Mouse (Mus musculus) midbrain, postnatal 0 days (tissue): Measurements from ENCODE around the gene Sergef. TPM values are rescaled to one million over a fixed set of nuclear protein-coding genes. Genes with fewer than 3 reads are reported as not detected.
A peak's percentile ranks its signal among the peaks of the same experiment; 100 is the strongest.

ENCODE experiments used
- ATAC-seq: fragments of 200-750 bp; cut with Nextera tagmentation; 2 replicates; pipeline ENCODE4 v1.8.0; 2017; ENCODE audit warnings: moderate number of reproducible peaks, mild to moderate bottlenecking, moderate TSS enrichment, moderate library complexity; ENCODE audit not compliant: low FRiP score
- DNase-seq: peaks from one replicate; pipeline ENCODE4 v3.0.0-alpha.2; 2015; ENCODE audit warnings: low spot score
- H3K27ac ChIP-seq: fragments of 300-500 bp; sonication (generic); 2 replicates; pipeline ENCODE4 v1.5.1; 2014; ENCODE audit warnings: low read depth, mild to moderate bottlenecking, low read length, mixed read lengths
- H3K27me3 ChIP-seq: fragments of 300-500 bp; sonication (generic); 2 replicates; pipeline ENCODE4 v1.6.1; 2014; ENCODE audit warnings: low read length, control low read depth, mixed read lengths; ENCODE audit not compliant: insufficient read depth
- H3K36me3 ChIP-seq: fragments of 300-500 bp; sonication (generic); 2 replicates; pipeline ENCODE4 v1.6.1; 2014; ENCODE audit warnings: low read length, control low read depth, mixed read lengths; ENCODE audit not compliant: insufficient read depth
- H3K4me1 ChIP-seq: fragments of 300-500 bp; sonication (generic); 2 replicates; pipeline ENCODE4 v1.6.1; 2014; ENCODE audit warnings: mild to moderate bottlenecking, control low read depth, antibody characterized with exemption, low read length, mixed read lengths; ENCODE audit not compliant: insufficient read depth
- H3K4me2 ChIP-seq: fragments of 300-500 bp; sonication (generic); 2 replicates; pipeline ENCODE4 v1.6.1; 2014; ENCODE audit warnings: low read depth, mild to moderate bottlenecking, low read length, mixed read lengths; ENCODE audit not compliant: poor library complexity, severe bottlenecking
- H3K4me3 ChIP-seq: fragments of 300-500 bp; sonication (generic); 2 replicates; pipeline ENCODE4 v1.5.1; 2014; ENCODE audit warnings: low read depth, mild to moderate bottlenecking, low read length, moderate library complexity
- H3K9ac ChIP-seq: fragments of 300-500 bp; sonication (generic); replicated peaks from 2 replicates; pipeline ENCODE4 v1.6.1; 2014; ENCODE audit warnings: mild to moderate bottlenecking, low read length, moderate library complexity, mixed read lengths; ENCODE audit not compliant: poor library complexity, severe bottlenecking
- H3K9me3 ChIP-seq: fragments of 300-500 bp; sonication (generic); 2 replicates; pipeline ENCODE4 v1.6.1; 2016; ENCODE audit warnings: low read length, control low read depth
- CTCF ChIP-seq: IDR thresholded peaks from 2 replicates; pipeline ENCODE4 v1.5.1; 2016; ENCODE audit warnings: antibody characterized with exemption, mild to moderate bottlenecking
- WGBS: fragments of 180-500 bp; shearing (Covaris S2); extraction: QIAGEN DNeasy Blood & Tissue Kit; methylation state at CpG from one replicate; pipeline ENCODE4 v1.1.7; 2014; 5-methylcytosine and 5-hydroxymethylcytosine counted together
- polyA plus RNA-seq: library from polyadenylated mRNA; unstranded; fragments of >200 nt; fragmentation: Nextera tagmentation; extraction: Ambion mirVana; gene quantifications from 2 replicates; pipeline ENCODE4 v1.2.1, GENCODE M21; 2015
- total RNA-seq: library from RNA; depleted of rRNA; stranded (reverse); fragments of >200 nt; gene quantifications from 2 replicates; pipeline ENCODE4 v1.2.3, GENCODE M21; 2014

Gene Sergef
- total and polyA plus RNA-seq, 2 experiments from 2014 or later, result 47.5 to 50.9 TPM

- Histone ChIP-seq H3K27me3 (no peaks in the 10 kb centered on the region), H3K4me1 (no peaks in the 10 kb centered on the region), H3K4me3 (no peak overlapping the region), H3K9me3 (no peaks in the 10 kb centered on the region), H3K9ac (no peak overlapping the region), H3K36me3 (peaks cover 8% of the 10 kb centered on the region), H3K4me2 (no peak overlapping the region), H3K27ac (no peak overlapping the region)
- no peak for TF ChIP-seq CTCF
- ATAC-seq (no peak), DNase-seq (no peak)
- WGBS, result 89% methylated on average over 7 of the region's 7 CpGs
Observed at GRCm38 (mm10) chr7:46591546-46591945, 48.1 kb downstream of the Sergef start.

DNA sequence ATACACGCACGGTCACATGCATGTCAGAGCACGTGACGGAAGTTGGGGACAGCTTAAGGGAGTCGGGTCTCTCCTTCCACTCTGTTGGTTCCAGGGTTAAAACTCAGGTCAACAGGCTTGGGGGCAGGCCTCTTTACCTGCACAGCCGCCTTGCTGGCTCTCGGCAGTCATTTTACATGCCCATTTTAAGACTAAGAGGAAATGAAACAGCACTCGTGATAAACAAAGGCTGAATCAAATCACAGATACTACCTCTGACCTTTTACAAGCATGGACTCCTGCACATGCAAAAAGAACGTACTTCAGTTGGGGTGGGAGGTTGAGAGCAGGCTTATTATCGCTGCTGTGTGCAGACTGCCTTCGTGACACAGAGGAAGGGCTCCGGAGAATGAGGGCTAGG is 50.4 kb downstream of the Sergef start:
- Histone ChIP-seq H3K4me3 (no peak overlapping the region), H3K36me3 (peaks cover 9% of the 10 kb centered on the region)
- 87% methylated on average over 12 of the region's 12 CpGs for WGBS

GRCm38 (mm10) chr7:46588005-46588404 is 51.6 kb downstream of the Sergef start:
- H3K9ac ChIP-seq, result no peak overlapping the region
- H3K36me3 ChIP-seq, result peaks cover 11% of the 10 kb centered on the region
- ATAC-seq, result no peak
- H3K4me2 ChIP-seq, result no peak overlapping the region
- no peak overlapping the region for H3K27ac ChIP-seq
- TF ChIP-seq CTCF, result no peak
- DNase-seq, result no peak
- H3K4me3 ChIP-seq, result no peak overlapping the region
- H3K27me3 ChIP-seq, result no peaks in the 10 kb centered on the region
- no peaks in the 10 kb centered on the region for H3K4me1 ChIP-seq
- 55% methylated on average over 7 of the region's 7 CpGs for WGBS
- H3K9me3 ChIP-seq, result no peaks in the 10 kb centered on the region

More for the DNA sequence above, 50.4 kb downstream of the Sergef start:
- Histone ChIP-seq H3K4me1 (no peaks in the 10 kb centered on the region), H3K27ac (no peak overlapping the region), H3K27me3 (no peaks in the 10 kb centered on the region), H3K9ac (no peak overlapping the region), H3K4me2 (no peak overlapping the region), H3K9me3 (no peaks in the 10 kb centered on the region)
- no peak for TF ChIP-seq CTCF
- DNase-seq (no peak), ATAC-seq (no peak)

DNA sequence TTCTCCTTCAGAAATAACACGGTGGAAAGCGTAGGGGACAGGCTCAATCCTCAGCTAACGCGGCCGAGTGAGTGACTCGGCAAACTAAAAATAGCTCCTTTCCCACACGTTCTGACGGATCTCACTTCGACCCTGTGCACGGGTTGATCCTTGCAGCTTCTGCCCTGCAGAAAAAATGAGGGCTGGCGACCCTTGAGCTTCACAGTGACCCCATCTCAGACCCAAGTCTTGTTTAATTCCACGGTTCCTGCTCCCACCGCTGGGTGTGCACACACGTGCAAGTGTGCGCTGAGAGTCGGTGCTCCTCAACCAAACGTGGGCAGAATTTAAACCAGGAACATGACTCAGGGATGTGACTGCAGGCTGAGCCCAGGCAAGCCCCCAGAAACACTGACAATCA is 52.1 kb downstream of the Sergef start:
- H3K27ac ChIP-seq, result no peak overlapping the region
- no peak for TF ChIP-seq CTCF
- no peak overlapping the region for H3K9ac ChIP-seq
- H3K4me3 ChIP-seq, result no peak overlapping the region
- peaks cover 11% of the 10 kb centered on the region for H3K36me3 ChIP-seq
- no peaks in the 10 kb centered on the region for H3K4me1 ChIP-seq
- no peak overlapping the region for H3K4me2 ChIP-seq
- H3K27me3 ChIP-seq, result no peaks in the 10 kb centered on the region
- WGBS, result 47% methylated on average over 17 of the region's 17 CpGs
- no peaks in the 10 kb centered on the region for H3K9me3 ChIP-seq
- DNase-seq, result no peak
- peak; percentile 34; the same call in 1 of the 2 replicates for ATAC-seq

GRCm38 (mm10) chr7:46586621-46587216 is 52.9 kb downstream of the Sergef start:
- DNase-seq (no peak), ATAC-seq (no peak)
- no peak overlapping the region for H3K27ac ChIP-seq
- no peak overlapping the region for H3K4me3 ChIP-seq
- H3K9ac ChIP-seq, result no peak overlapping the region
- no peak overlapping the region for H3K4me2 ChIP-seq
- 83% methylated on average over 10 of the region's 10 CpGs for WGBS
- H3K36me3 ChIP-seq, result peaks cover 11% of the 10 kb centered on the region
- no peaks in the 10 kb centered on the region for H3K4me1 ChIP-seq
- H3K27me3 ChIP-seq, result no peaks in the 10 kb centered on the region
- TF ChIP-seq CTCF, result no peak
- no peaks in the 10 kb centered on the region for H3K9me3 ChIP-seq

- Histone ChIP-seq H3K9me3 (no peaks in the 10 kb centered on the region), H3K36me3 (peaks cover 12% of the 10 kb centered on the region), H3K27ac (no peak overlapping the region), H3K27me3 (no peaks in the 10 kb centered on the region), H3K4me1 (no peaks in the 10 kb centered on the region), H3K4me2 (no peak overlapping the region), H3K4me3 (no peak overlapping the region), H3K9ac (no peak overlapping the region)
- 96% methylated on average over 6 of the region's 6 CpGs for WGBS
- no peak for DNase-seq
- ATAC-seq, result no peak
- TF ChIP-seq CTCF, result no peak
Observed at GRCm38 (mm10) chr7:46582750-46583149, 56.9 kb downstream of the Sergef start.
